Mouse (Mus musculus) spleen, postnatal 14 days (tissue): Measurements from ENCODE around the gene Lcat.

ENCODE experiments used
- DNase-seq, 2 experiments: peaks; one replicate each; pipeline ENCODE4 v3.0.0; 2021 to 2022; ENCODE audit warnings: low spot score in 2 of 2

Gene Lcat

DNA sequence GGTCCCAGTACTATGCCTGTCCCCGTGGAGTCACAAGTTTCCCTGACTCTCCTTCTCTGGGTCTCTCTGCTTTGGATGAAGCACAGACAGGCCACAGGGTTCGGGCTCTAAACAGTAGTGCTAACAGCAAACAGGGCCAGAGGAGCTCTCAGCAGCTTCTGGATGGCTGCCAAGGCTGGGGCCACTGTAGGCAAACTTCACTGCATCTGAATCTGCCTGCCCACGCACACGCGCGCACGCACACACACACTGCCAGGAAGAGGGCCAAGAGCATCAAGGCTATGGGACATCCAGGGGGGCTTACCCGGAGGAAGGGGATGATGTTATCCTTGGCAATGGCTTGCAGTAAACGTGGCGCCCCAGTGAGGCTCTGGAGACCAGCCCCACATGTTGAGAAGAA lies 6.2 kb upstream of the Lcat start:
- no peak for DNase-seq

DNA sequence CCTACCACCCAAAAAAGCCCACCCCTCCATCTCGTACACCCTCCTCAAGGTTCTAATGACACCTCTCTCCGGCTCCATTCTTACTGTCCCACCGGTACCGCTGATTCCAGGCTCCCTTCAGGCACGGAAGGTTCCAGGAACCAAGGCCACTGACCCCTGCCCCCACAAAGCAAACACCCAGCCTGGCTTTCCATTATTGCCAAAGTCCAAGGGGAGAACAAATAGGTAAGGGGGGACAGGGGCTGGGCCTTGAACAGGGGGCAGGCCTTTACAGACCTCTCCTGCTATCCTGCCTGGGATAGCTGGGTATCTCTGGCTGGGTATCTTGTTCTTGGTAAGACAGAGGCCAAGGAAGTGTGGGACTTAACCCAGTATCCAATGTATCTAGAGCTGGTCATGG lies 640 bp downstream of the Lcat start:
- no peak for DNase-seq

DNA sequence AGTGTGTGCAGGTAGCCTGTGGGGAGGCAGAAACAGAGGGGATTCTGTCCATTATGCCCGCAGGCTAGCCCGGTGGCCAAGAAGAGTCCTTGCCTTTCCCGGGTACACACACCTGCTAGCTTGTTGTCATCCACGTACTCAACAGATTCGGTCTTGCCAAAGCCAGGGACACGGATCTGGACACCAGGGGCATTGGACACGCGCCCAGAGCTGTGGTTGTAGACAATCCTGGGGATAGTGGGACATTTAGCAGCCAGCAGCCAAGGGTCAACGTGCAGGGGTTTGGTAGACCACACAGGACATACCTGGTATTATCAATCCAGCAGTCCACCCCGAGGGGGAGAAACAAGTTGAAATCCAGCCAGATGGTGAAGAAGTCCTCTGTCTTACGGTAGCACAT lies 1.2 kb downstream of the Lcat start:
- no peak for DNase-seq

DNA sequence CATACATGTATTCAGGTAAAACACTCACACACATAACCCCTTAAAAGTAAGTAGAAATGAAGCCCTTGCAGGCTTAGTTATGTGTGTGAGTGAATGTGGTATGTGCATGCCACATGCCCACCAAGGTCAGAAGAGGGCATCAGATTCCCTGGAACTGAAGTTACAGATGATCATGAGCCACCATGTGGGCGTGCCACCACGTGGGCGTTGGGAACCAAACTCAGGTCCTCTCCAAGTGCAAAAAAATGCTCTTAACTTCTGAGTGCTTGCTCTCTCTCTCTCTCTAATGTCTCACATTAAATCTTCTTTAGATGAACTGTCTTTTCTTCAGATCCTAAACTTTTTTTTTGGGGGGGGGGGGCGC lies 4.9 kb downstream of the Lcat start, which contains the start of gene Psmb10:
Gene Psmb10, minus strand, starts transcription at position 139 of the 364 bp plus-strand sequence.
- DNase-seq = no peak

DNA sequence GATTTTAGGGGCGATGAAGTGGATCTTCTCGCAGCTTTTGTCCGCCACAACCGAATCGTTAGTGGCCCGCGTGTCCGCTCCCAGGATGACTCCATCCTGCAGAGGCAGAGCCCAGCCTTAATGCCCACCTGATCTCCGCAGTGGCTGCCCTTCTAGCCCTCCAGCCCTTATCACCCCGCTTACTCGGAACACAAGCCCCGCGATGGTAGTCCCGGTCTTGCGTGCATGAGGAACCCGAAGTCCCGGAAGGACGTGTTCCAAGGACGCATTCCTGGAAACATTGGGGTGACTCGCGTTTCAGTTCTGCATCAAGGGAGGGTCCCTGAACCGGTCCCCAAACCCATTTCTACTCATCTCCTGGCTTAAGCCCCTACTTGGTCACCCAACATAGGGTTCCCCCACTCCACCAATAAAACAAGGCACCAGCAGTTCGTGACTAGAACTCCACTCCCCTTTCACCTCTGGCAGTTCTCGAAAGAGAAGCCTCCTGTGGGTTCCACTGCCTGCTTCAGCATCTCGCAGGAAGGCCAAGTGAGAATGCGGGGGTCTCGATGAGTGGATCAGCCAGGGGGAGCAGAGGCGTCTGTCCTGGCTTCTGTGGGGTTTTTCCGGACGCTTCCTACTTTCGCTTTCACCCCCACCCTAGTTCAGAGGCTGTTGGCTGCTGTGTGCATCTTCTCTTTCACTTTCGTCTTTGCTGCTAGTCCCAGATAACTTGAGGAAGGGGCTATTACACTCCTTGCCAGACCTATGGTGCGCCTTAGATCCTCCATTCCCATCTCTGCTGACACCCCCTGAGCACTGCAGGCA lies 5.5 kb downstream of the Lcat start:
- DNase-seq = peak in 1 of 2 experiments; percentile 31

DNA sequence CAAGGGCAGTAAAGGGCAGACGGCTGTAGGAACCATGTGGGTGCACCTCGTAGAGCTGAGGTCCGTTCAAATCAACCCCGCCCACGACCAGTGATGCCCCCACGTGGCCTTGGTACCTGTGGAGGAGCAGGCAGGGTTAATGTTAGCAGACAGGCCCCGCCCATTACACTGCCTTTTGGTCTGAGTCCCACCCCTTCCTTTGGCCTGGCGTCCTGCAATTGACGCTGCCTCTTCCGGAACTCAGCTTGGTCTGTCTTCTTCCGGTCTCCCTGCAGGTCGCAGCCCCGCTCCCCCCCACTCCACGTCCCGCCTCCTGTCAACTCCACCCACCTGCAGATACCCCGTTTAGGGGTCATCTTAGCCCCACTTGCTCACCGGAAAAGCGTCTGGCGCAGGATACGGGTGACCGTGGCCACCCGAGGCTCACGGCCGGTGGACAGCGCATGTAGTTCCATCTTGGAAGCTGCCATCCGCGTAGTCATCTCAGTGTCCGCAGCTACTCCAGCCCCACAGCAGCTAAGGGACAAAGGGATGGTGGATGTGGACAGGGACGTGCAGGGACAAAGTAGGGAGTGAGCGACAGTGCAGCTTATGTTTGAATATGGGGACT lies 6.2 kb downstream of the Lcat start:
- DNase-seq = peak; percentile 57 to 75

DNA sequence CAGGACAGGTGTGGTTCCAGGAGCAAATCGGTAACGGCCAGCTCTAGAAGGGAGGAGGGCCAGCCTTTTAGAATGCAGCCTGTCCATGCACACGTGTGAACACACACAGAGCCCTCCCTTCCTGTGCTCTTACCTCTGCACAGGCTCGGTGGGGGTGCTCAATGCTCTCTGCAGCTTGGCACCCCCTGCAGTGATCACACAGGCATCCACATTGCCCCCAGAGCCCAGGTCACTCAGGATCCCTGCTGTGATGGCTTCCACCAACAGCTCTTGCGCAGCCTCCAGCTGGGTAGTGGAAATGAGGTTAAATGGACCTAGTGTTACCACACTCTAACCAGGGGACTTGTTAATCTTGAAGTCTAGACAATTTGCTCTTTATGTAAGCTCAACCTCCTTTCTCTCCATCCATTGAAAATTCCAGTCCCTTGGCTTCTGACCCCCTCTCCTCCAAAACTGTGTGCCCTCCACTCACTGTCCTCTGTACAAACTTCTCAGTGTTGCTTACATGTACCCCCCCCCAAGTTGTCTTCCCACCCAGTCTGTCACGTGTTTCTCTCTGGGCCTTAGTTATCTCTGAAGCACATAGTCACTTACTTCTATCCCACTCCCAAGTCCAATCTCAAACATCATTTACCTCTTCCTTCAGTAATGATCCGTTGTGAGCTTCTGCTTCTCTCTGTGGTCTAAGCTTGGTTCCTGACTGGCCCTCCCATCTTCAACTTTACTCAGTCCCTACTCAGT lies 7.1 kb downstream of the Lcat start:
- no peak for DNase-seq

DNA sequence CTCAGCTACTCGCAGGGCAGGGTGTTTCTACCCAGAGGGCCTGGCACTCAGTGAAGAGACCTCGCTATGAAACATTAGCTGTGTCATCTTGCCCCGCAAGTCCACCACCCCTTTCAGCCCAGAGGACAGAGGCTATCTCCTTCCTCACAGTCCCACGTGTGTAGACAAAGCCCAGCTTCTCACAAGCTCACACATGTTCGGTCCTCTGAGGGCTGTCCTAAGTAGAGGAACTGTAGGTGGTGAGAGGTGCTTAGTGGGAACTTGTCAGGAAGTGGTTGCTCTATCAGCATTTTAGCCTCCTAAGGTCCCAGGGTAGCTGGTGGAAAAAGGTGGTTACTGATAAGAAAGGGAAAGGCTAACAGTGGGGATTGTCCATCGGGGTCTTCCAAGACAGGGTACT lies 8.1 kb downstream of the Lcat start:
- no peak for DNase-seq

DNA sequence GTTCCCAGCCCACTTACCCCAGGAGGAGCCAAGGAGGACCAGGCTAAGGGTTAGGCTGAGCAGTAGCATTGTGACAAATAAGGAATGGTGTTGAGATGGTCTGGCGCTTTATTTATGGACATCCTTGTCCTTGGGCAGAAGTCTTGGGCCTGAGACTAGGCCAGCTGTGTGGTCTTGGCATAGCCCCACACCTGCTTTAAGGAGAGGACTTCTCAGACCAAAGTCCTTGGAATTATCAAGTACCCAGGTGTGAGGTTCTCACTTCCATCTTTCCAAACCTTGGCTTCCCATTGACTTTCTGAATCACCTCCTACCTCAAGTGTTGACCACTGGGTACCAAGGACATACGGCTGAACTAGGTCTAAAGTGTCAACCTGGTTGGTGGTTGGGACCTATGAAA lies 9.4 kb downstream of the Lcat start, which contains the start of gene Ctrl:
Gene Ctrl, minus strand, starts transcription at position 101 of the 400 bp plus-strand sequence.
- no peak for DNase-seq

DNA sequence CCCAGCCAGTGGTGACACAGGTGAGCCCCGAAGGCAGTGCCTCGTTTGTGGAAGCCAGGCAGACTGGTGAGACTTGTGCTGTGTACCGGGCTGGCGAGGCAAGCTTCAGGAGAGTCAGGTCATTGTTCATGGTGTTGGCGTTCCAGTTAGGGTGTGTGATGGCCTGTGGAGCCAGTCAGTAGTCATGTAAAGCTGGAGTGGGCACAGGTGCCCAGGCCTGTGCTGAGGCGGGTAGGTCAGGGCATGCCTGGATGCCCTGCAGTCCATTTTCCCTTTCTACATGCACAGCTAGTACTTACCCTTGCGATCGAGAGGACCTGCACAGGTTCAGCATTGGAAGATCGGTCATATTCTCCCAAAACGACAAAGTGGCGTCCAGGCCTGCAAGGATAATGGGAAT lies 10.7 kb downstream of the Lcat start:
- no peak for DNase-seq

DNA sequence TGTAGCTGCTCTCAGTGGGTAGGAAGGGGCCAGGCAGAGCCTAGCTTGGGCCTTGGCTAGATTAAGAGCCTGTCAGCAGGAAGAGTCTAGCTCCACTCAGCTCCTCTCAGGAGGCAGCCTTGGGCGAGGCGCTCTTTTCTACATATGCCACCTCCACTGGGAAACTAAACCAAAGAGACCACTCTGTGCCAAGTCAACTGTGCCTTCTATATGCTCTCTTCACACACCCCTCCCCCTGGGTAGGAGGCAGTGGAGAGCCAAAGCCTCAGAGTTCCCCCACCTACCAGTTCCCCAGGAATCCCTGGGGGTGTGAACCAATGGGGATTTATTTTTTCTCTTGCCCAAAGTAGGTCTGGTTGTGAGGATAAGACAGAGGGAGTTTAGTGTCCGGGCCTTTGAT lies 11.9 kb downstream of the Lcat start:
- DNase-seq = no peak

DNA sequence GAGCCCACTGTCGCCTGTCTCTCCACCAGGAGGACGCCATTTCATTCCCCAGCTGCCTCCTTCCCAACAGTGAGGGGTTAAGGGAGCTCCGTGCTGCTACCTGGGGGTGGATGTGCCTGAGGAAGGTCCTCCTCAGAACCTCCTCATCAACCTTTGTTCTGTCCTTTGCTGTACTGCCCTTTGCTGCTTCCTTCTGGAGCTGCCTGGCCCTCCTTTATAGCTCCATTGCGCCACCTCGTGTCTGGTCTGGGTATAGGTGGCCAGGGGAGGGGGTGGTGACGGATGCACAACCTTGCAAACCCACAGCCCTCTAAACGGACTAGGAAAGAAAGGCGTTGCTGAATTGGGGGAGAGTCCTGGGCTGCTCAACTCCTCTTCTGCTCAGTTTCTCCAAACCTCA lies 12.6 kb downstream of the Lcat start:
- DNase-seq = peak; percentile 75 to 91

DNA sequence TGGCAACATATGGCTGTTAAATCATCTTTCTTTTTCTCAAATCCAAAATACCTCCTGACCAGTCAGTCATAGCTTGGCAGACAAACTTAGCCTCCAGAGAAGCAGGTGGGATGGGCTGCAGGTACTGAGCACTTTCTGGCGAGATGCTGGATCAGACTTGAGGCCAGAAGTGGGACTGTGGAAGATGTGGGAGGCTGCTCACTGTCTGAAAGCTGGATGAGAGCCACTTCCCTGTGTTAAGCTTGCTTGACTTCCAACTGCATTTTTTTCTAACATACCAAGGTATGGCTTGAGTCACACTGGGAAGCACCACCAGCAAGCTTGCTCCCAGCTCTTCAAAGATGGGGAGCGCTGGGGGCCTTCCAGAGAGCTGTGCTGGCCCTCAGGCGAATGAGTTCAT lies 18.1 kb downstream of the Lcat start:
- DNase-seq = no peak

DNA sequence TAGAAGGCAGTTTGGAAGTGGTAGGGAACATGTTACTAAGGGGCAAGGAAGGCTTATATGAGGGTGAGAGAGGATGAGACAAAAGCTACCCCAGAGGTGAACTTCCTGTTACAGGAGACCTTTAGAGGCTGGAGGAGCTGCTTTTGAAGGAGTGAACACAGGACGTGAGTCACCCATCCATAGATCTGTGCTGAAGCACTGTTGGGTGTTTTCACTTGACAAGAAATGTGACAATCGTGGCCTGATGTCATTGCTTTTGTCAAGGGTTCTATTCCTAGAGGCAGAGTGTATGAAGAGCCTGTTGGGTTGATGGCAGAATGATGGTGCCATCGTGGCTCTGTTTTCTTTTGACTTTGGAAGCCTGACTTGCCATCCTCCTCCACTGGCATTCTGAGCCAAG lies 23.8 kb downstream of the Lcat start:
- no peak for DNase-seq

DNA sequence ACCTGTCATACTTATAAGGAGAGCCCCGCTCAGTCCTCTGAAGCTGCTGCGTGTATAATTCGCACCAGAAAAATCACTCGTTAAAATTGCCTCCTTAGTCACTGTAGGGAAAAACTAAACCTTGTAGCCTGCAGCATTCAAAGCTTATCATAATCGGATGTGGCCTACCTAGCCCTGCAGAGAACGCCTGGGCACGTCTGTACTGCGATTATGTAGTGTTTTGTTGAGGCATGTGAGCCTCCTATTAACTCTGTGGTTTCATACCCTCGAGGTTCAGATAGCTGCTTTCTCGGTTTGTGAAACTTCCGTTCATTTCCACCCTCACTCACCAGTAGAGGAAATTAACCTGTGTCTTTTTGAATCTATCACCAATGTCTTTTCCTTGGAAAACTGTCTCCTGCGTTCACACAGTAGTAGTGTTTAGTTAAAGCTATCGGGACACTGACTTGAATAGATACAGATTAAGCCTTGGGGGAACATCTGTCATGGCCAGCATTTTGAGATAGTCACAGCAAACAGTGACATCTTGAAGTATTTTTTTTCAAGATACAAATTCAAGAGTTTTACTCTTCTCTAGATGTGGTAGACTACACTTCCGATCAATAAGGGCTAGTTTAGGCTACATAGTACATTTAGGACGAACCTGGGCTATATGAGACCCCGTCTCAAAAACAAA lies 42.1 kb downstream of the Lcat start:
- DNase-seq = no peak

DNA sequence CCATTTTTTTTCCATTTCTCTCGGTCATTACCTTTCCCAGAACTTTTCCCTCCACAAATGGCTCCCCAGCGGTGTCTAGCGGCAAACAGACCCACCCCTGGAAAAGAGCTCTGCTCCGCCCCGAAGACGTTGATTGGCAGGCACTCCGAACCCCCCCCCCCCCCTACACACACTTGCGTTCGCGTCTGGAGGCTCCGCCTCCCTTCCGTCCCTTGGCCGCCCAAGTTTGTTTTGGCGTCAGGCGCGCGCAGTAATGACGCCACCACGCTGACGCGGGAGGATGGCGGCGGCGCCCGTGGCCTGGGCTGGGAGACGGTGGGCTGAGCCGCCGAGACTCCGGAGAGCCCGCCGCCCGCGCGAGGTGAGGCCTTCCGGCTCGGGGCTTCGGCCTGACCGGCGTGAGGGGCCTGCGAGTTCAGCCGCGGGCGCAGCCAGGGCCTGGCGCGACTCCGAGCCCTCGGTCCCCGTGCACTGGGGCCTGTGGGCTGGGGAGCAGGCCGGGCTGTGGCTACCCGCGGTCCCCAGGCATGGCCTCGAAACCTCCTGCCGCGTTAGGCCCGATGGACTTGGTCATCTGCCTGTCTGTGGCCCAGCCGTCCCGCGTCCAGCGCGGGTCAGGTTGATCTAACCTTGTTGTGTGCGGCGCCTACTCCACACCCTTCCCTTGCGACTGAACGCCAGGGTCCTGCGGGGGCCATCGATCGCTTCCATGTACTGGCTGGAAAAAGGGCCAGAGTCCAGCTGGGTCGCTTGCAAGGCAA lies 42.8 kb downstream of the Lcat start, which contains the start of gene Pskh1:
Gene Pskh1, plus strand, starts transcription at position 262 of the 761 bp plus-strand sequence.
- DNase-seq = peak; percentile 86 to 92

DNA sequence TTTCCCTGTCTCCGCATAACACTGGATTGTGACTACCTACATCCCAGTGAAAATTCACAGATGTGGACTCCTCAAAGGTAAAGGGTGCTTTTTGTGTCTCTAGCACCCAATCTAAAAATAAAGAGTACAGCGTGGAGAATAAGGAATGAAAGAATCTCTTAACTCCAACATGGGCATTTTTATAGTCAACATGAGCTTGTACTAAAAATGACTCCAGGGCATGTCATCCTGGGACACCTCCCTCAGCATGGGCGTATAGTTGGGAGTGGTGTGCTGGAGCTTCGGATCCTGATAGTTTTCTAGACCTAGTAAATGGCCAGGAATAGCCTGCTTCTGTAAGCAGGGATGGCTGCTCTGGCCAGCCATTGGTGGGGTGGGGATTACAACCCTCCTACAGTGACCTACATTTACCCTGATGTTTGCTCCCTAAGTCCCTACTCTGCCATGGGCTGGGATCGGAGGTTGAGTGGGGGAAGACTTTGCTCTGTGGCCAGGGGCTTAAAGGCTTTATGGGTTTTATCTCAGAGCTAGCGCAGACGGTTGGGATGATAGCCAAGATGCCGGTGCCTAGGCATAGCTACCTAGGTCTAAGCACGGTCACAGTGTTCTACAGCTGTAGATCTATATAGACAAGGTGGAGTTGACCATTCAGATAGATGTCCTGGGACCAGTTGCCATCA lies 45.2 kb downstream of the Lcat start:
- no peak for DNase-seq

DNA sequence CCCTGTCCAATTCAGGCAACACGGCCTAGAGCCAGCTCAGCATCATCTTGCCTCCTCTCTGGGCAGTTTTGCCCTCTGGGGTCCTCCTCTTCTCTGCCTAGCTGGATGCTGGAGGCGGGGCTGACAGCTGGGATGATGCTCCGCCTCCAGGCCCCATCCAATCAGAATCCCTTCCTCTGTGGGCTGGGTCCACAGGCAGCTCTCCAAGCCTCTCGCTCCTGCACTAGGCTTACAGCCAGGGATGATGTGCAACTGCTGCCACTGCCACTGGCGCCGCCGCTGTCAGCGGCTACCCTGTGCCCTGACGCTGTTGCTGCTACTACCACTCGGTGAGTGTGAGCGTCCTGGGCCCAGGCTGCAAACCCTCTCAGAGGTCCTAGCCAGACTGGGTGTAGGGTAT lies 49.8 kb downstream of the Lcat start, which contains the start of gene Nrn1l:
Gene Nrn1l, plus strand, starts transcription at position 229 of the 400 bp plus-strand sequence.
- peak in 1 of 2 experiments; percentile 13 for DNase-seq

DNA sequence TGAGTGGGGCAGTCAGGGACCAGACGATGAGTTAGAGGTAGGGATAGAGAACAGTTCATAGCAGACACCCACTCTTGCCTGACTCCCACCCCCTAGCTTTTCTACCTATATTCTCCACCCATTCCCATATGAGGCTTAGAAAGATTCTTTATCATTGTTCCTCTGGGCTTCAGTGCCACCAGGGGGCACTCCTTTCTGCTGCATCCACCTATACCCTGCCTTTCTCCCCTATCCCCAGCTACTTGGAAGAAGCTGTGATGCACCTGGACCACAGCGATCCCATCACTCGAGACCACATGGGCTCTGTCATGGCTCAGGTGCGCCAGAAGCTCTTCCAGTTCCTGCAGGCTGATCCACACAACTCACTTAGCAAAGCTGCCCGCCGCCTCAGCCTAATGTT lies 50.8 kb downstream of the Lcat start:
- peak in 1 of 2 experiments; percentile 15 for DNase-seq

DNA sequence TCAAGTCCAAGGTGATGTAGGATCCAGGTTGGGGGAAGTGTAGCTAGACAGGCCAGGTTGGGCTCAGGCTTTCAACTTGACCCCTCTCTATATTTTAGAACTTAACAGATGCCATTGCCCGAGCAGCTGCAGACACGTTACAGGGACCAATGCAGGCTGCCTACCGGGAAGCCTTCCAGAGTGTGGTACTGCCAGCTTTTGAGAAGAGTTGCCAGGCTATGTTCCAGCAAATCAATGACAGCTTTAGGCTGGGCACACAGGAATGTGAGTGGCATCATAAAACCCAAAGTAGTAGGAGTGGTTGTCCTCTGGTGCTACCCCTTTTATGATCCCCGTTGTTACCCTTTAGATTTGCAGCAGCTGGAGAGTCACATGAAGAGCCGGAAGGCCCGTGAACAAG lies 52.3 kb downstream of the Lcat start:
- no peak for DNase-seq
